10 mouse cellular contexts compared by ENCODE assay signal in the genomic region with DNA sequence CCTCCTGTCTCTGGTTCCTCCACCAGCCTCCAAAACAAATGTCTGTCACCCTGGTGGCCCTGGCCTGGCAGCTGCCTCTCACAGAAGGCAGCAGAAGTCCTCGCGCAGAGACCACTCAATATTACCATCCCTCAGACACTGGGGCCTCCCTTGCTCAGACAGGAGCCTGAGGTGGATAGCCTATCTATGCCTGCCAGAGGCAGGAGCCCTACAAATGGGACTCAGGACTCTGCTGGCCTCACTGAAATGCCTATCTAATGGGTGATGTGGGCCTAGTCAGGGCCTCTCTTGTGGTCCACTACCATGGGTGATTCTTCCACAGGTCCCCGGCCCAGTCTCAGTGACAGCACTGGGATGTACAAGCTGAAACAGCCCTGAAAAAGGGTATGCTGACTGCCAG. TPM values are rescaled to one million over a fixed set of nuclear protein-coding genes. Genes with fewer than 3 reads are reported as not detected.
A peak's percentile ranks its signal among the peaks of the same experiment; 100 is the strongest.
DNase-seq lines count a peak whose midpoint lies in the region; ATAC-seq and TF ChIP-seq lines count a peak whose summit lies in the region.
"Had no signal": no experiment of that assay in that cellular context is flagged by ENCODE, and none has a peak within 500 bp of the region (broad histone marks: within the 10 kb centered on the region; RNA-seq: fewer than 3 reads in every experiment).

No protein-coding gene starts in this region.

- peak overlapping the region; percentile 53 for H3ac ChIP-seq in myocyte (ENCODE audit: control insufficient read depth, insufficient read length)

- H3K9ac ChIP-seq in kidney, postnatal 0 days (ENCODE audit: low read depth, low read length): 0 out of 2 replicates have a peak overlapping the region, but pooled peaks have one; percentile 33
- H3K9ac ChIP-seq in limb, embryonic 11.5 days (ENCODE audit: low read length): peak overlapping the region; percentile 82

- WGBS in kidney, postnatal 0 days: 69% methylated on average over 3 of the region's 3 CpGs
- WGBS in forebrain, embryonic 10.5 days: 76% methylated on average over 3 of the region's 3 CpGs
- WGBS in limb, embryonic 11.5 days: 81% methylated on average over 3 of the region's 3 CpGs

- H3K4me2 ChIP-seq in kidney, postnatal 0 days (ENCODE audit: low read length): peak overlapping the region; percentile 79
- H3K4me2 ChIP-seq in limb, embryonic 11.5 days (ENCODE audit: low read depth, severe bottlenecking): peak overlapping the region; percentile 87
- peak overlapping the region; percentile 86 for H3K4me2 ChIP-seq in myocyte (ENCODE audit: low read depth)

- peaks cover 29% of the 10 kb centered on the region for H3K4me1 ChIP-seq in kidney, postnatal 0 days (replicated peaks; ENCODE audit: insufficient read depth, low read length)
- peaks cover 60% of the 10 kb centered on the region for H3K4me1 ChIP-seq in forebrain, embryonic 10.5 days
- H3K4me1 ChIP-seq in limb, embryonic 11.5 days (ENCODE audit: control insufficient read depth, insufficient read depth, low read length): peaks cover 26% of the 10 kb centered on the region

- H3K9me3 ChIP-seq in kidney, postnatal 0 days (replicated peaks; ENCODE audit: low read length): no peaks in the 10 kb centered on the region
- H3K9me3 ChIP-seq in forebrain, embryonic 10.5 days: no peaks in the 10 kb centered on the region
- no peaks in the 10 kb centered on the region for H3K9me3 ChIP-seq in limb, embryonic 11.5 days (ENCODE audit: control insufficient read depth, low read length)

- H3K79me2 ChIP-seq in myocyte (ENCODE audit: control insufficient read depth, insufficient read depth): peaks cover 34% of the 10 kb centered on the region

- no peaks in the 10 kb centered on the region for H3K27me3 ChIP-seq in kidney, postnatal 0 days (ENCODE audit: insufficient read depth, low read length)
- H3K27me3 ChIP-seq in forebrain, embryonic 10.5 days (ENCODE audit: poor library complexity, severe bottlenecking): no peaks in the 10 kb centered on the region
- H3K27me3 ChIP-seq in limb, embryonic 11.5 days (ENCODE audit: control insufficient read depth, insufficient read depth, low read length): no peaks in the 10 kb centered on the region
- H3K27me3 ChIP-seq in myocyte (ENCODE audit: control insufficient read depth, insufficient read depth, insufficient read length): no peaks in the 10 kb centered on the region

- ATAC-seq in kidney, postnatal 0 days (replicated peaks; ENCODE audit: low FRiP score, low read depth): no peak
- no peak for ATAC-seq in limb, embryonic 11.5 days (ENCODE audit: insufficient number of reproducible peaks, low FRiP score, low TSS enrichment, low read depth)

- 0 out of 2 replicates have a peak, but pooled peaks cover 6% of the 10 kb centered on the region for H3K36me3 ChIP-seq in kidney, postnatal 0 days (ENCODE audit: insufficient read depth, low read length)
- H3K36me3 ChIP-seq in forebrain, embryonic 10.5 days (replicated peaks): peaks cover 44% of the 10 kb centered on the region
- H3K36me3 ChIP-seq in limb, embryonic 11.5 days (ENCODE audit: control insufficient read depth, insufficient read depth, low read length): peaks cover 4% of the 10 kb centered on the region; the same call in 1 of the 2 replicates
- H3K36me3 ChIP-seq in myocyte (ENCODE audit: control insufficient read depth, insufficient read depth): no peaks in the 10 kb centered on the region

- DNase-seq in kidney, postnatal 0 days (ENCODE audit: low spot score): no peak
- DNase-seq in kidney, postnatal 36 days: no peak
- no peak for DNase-seq in forebrain, embryonic 10.5 days (ENCODE audit: extremely low spot score, low spot score)
- no peak for DNase-seq in limb, embryonic 11.5 days (ENCODE audit: low spot score)
- no peak for DNase-seq in urinary bladder, postnatal 25 days (ENCODE audit: low spot score)
- DNase-seq in layer of hippocampus, postnatal 10 days (ENCODE audit: low spot score in 2 of 2): no peak
- DNase-seq in left cerebral cortex, adult 11 months (ENCODE audit: low spot score): no peak
- DNase-seq: left cerebral cortex, postnatal 4 days had no signal

- no peak for TF ChIP-seq CTCF in kidney, postnatal 0 days (IDR thresholded peaks at IDR 0.05; ENCODE audit: low read depth)

- H3K27ac ChIP-seq in kidney, postnatal 0 days: 0 out of 2 replicates have a peak overlapping the region, but pooled peaks have one; percentile 92
- H3K27ac ChIP-seq in forebrain, embryonic 10.5 days: peak overlapping the region; percentile 99
- H3K27ac ChIP-seq in limb, embryonic 11.5 days (replicated peaks; ENCODE audit: low read depth, low read length): no peak overlapping the region

- H3K4me3 ChIP-seq in kidney, postnatal 0 days (replicated peaks; ENCODE audit: low read depth, low read length): peak overlapping the region; percentile 66; the same call in 1 of the 2 replicates
- peak overlapping the region; percentile 84 for H3K4me3 ChIP-seq in forebrain, embryonic 10.5 days
- H3K4me3 ChIP-seq in limb, embryonic 11.5 days (ENCODE audit: low read depth, low read length): peak overlapping the region; percentile 75
- peak overlapping the region; percentile 92 for H3K4me3 ChIP-seq in myocyte

- TF ChIP-seq POLR2A in myocyte (IDR thresholded peaks at IDR 0.05; ENCODE audit: insufficient read length, low read depth): no peak

TF ChIP-seq in myocyte, 11 proteins besides CTCF, POLR2A, EP300 and RAD21:
- no peak for TF ChIP-seq REST (IDR thresholded peaks at IDR 0.05; ENCODE audit: insufficient read depth, insufficient read length)
- TF ChIP-seq TCF12 (IDR thresholded peaks at IDR 0.05; ENCODE audit: insufficient read depth, poor library complexity, severe bottlenecking): no peak
- no peak for TF ChIP-seq USF1 (IDR thresholded peaks at IDR 0.05; ENCODE audit: low read depth)
- no peak for TF ChIP-seq MAX (IDR thresholded peaks at IDR 0.05; ENCODE audit: low read depth)
- no peak for TF ChIP-seq MYOG (IDR thresholded peaks at IDR 0.05; ENCODE audit: control insufficient read depth in 1 of 3, insufficient read depth in 1 of 3, insufficient read length in 2 of 3, low read depth in 2 of 3)
- TF ChIP-seq SRF (IDR thresholded peaks at IDR 0.05; ENCODE audit: control insufficient read depth, insufficient read length, low read depth): no peak
- no peak for TF ChIP-seq CEBPB (IDR thresholded peaks at IDR 0.05; ENCODE audit: insufficient read depth, poor library complexity, severe bottlenecking)
- no peak for TF ChIP-seq MYOD1 (IDR thresholded peaks at IDR 0.05; ENCODE audit: control insufficient read depth in 1 of 3, insufficient read length in 2 of 3, low read depth in 2 of 3)
- TF ChIP-seq POLR2AphosphoS2 (IDR thresholded peaks at IDR 0.05; ENCODE audit: insufficient read length, low read depth): no peak
- TF ChIP-seq TCF3 (IDR thresholded peaks at IDR 0.05; ENCODE audit: insufficient read length, low read depth): no peak
- no peak for TF ChIP-seq E2F4 (IDR thresholded peaks at IDR 0.05; ENCODE audit: insufficient read depth)

RNA-seq across cellular contexts. Expression of a gene that starts 1.7 kb away (rescaled TPM):
- polyA plus RNA-seq in kidney, postnatal 0 days (2015; fragmentation: Nextera tagmentation; extraction: Ambion mirVana): 78.8 and 86.6 TPM in 2 replicates
- 262 and 282 TPM in 2 replicates for polyA plus RNA-seq in forebrain, embryonic 10.5 days (2016; fragmentation: Nextera tagmentation; extraction: Ambion mirVana)
- polyA plus RNA-seq in limb, embryonic 11.5 days (2014; fragmentation: Nextera tagmentation; extraction: Ambion mirVana): 157 and 161 TPM in 2 replicates
- 122 TPM for polyA plus RNA-seq in myocyte (2012; fragmentation: generic; extraction: Trizol)
- 100 to 1,000 TPM; 112 to 116 TPM for total RNA-seq in layer of hippocampus, postnatal 10 days (2021)

RNA-seq across cellular contexts. Expression of a gene that starts 29.8 kb away (rescaled TPM):
- polyA plus RNA-seq in kidney, postnatal 0 days (2015; fragmentation: Nextera tagmentation; extraction: Ambion mirVana): 29.8 and 32.0 TPM in 2 replicates
- polyA plus RNA-seq in forebrain, embryonic 10.5 days (2016; fragmentation: Nextera tagmentation; extraction: Ambion mirVana): 33.9 and 37.4 TPM in 2 replicates
- 29.5 and 31.0 TPM in 2 replicates for polyA plus RNA-seq in limb, embryonic 11.5 days (2014; fragmentation: Nextera tagmentation; extraction: Ambion mirVana)
- polyA plus RNA-seq in myocyte (2012; fragmentation: generic; extraction: Trizol): 12.8 TPM
- total RNA-seq in layer of hippocampus, postnatal 10 days (2021): 10 to 100 TPM; 32.7 to 42.5 TPM

RNA-seq across cellular contexts. Expression of a gene that starts 33.6 kb away (rescaled TPM):
- polyA plus RNA-seq in kidney, postnatal 0 days (2015; fragmentation: Nextera tagmentation; extraction: Ambion mirVana): 0.48 and 0.62 TPM in 2 replicates
- polyA plus RNA-seq in forebrain, embryonic 10.5 days (2016; fragmentation: Nextera tagmentation; extraction: Ambion mirVana): not detected in 2 replicates
- 0.11 TPM in 1 of 2 replicates, not detected in the other for polyA plus RNA-seq in limb, embryonic 11.5 days (2014; fragmentation: Nextera tagmentation; extraction: Ambion mirVana)
- polyA plus RNA-seq in myocyte (2012; fragmentation: generic; extraction: Trizol): 1.1 TPM
- not detected for total RNA-seq in layer of hippocampus, postnatal 10 days (2021)
- total RNA-seq: left cerebral cortex, postnatal 4 days had no signal
- polyA plus RNA-seq: spleen, adult 2 months had no signal

RNA-seq across cellular contexts. Expression of a gene that starts 35.2 kb away (rescaled TPM):
- 0.34 and 0.40 TPM in 2 replicates for polyA plus RNA-seq in kidney, postnatal 0 days (2015; fragmentation: Nextera tagmentation; extraction: Ambion mirVana)
- polyA plus RNA-seq in forebrain, embryonic 10.5 days (2016; fragmentation: Nextera tagmentation; extraction: Ambion mirVana): 0.28 and 0.33 TPM in 2 replicates
- 0.17 and 0.35 TPM in 2 replicates for polyA plus RNA-seq in limb, embryonic 11.5 days (2014; fragmentation: Nextera tagmentation; extraction: Ambion mirVana)
- 0.38 TPM for polyA plus RNA-seq in myocyte (2012; fragmentation: generic; extraction: Trizol)
- under 1 TPM; 0.36 to 0.50 TPM for total RNA-seq in layer of hippocampus, postnatal 10 days (2021)

RNA-seq across cellular contexts. Expression of a gene that starts 37.8 kb away (rescaled TPM):
- 0.20 and 0.40 TPM in 2 replicates for polyA plus RNA-seq in kidney, postnatal 0 days (2015; fragmentation: Nextera tagmentation; extraction: Ambion mirVana)
- 0.53 and 0.57 TPM in 2 replicates for polyA plus RNA-seq in forebrain, embryonic 10.5 days (2016; fragmentation: Nextera tagmentation; extraction: Ambion mirVana)
- 0.10 and 0.27 TPM in 2 replicates for polyA plus RNA-seq in limb, embryonic 11.5 days (2014; fragmentation: Nextera tagmentation; extraction: Ambion mirVana)
- not detected for polyA plus RNA-seq in myocyte (2012; fragmentation: generic; extraction: Trizol)
- 10 to 100 TPM; 26.0 to 27.3 TPM for total RNA-seq in layer of hippocampus, postnatal 10 days (2021)
